ENCODE assay signal across 7 mouse cellular contexts in the genomic region with DNA sequence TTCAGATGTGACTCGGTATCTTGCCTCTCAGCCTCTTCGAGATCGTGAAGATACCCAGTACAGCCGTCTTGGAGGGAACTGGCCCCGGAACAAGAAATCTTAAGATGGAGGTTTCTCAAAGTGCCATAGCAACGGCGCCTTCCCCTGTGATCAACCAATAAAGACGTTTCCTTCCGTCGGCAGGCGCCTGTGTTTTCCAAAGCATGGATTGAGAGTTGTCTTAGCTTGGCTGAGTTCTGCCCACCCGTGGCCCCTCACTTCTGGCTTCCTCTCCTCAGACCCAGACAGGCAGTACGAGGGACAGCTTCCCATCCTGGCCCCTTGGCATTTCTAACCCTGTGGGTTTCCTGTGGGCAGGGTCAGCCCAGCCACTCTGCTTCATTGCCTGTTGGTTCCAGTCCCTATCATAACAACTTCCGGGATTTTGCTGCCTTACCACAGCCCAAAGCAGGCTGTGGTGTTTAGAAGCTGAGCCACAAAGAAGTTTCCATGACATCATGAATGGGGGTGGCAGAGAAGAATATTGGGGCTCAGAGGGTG. TPM values are rescaled to one million over a fixed set of nuclear protein-coding genes. Genes with fewer than 3 reads are reported as not detected.
DNase-seq lines count a peak whose midpoint lies in the region; ATAC-seq lines count a peak whose summit lies in the region.

No protein-coding gene starts in this region.

- H3K4me2 ChIP-seq in hindbrain, embryonic 11.5 days (replicated peaks; ENCODE audit: low read depth, low read length), result no peak overlapping the region
- no peak overlapping the region for H3K4me2 ChIP-seq in intestine, embryonic 15.5 days (replicated peaks)

- H3K4me3 ChIP-seq in hindbrain, embryonic 11.5 days (ENCODE audit: low read depth, low read length), result no peak overlapping the region
- no peak overlapping the region for H3K4me3 ChIP-seq in intestine, embryonic 15.5 days (replicated peaks)

- H3K9ac ChIP-seq in hindbrain, embryonic 11.5 days (ENCODE audit: low read depth, low read length), result no peak overlapping the region
- no peak overlapping the region for H3K9ac ChIP-seq in intestine, embryonic 15.5 days

- H3K27ac ChIP-seq in hindbrain, embryonic 11.5 days (ENCODE audit: low read depth, low read length), result no peak overlapping the region
- H3K27ac ChIP-seq in intestine, embryonic 15.5 days, result no peak overlapping the region

- peak; percentile 96 for DNase-seq in T-cell, adult 2 months (ENCODE audit: low spot score)
- DNase-seq in induced T-regulatory cell, adult 2 months (ENCODE audit: low read depth), result peak; percentile 99
- peak; percentile 63 to 75 for DNase-seq in monocyte, adult 2 months (ENCODE audit: low read depth in 1 of 2, low spot score in 2 of 2)
- no peak for DNase-seq in hindbrain, embryonic 11.5 days (ENCODE audit: low spot score)
- no peak for DNase-seq in frontal cortex, adult 2 months (ENCODE audit: extremely low spot score in 1 of 2, low spot score in 1 of 2)

- ATAC-seq in CD4-positive, CD25-positive, alpha-beta regulatory T cell, adult 4 months, result peak; percentile 83
- ATAC-seq in hindbrain, embryonic 11.5 days (ENCODE audit: low FRiP score), result no peak
- ATAC-seq in intestine, embryonic 15.5 days, result no peak

- H3K36me3 ChIP-seq in hindbrain, embryonic 11.5 days (ENCODE audit: control insufficient read depth, insufficient read depth, low read length), result no peaks in the 10 kb centered on the region
- H3K36me3 ChIP-seq in intestine, embryonic 15.5 days, result no peaks in the 10 kb centered on the region

- 70% methylated on average over 14 of the region's 14 CpGs for WGBS in hindbrain, embryonic 11.5 days
- 66% methylated on average over 14 of the region's 14 CpGs for WGBS in intestine, embryonic 15.5 days

- no peaks in the 10 kb centered on the region for H3K9me3 ChIP-seq in hindbrain, embryonic 11.5 days (ENCODE audit: control insufficient read depth, low read length)
- no peaks in the 10 kb centered on the region for H3K9me3 ChIP-seq in intestine, embryonic 15.5 days

- H3K27me3 ChIP-seq in hindbrain, embryonic 11.5 days (ENCODE audit: control insufficient read depth, insufficient read depth, low read length), result no peaks in the 10 kb centered on the region
- H3K27me3 ChIP-seq in intestine, embryonic 15.5 days (replicated peaks), result no peaks in the 10 kb centered on the region

- no peaks in the 10 kb centered on the region for H3K4me1 ChIP-seq in hindbrain, embryonic 11.5 days (replicated peaks; ENCODE audit: control insufficient read depth, insufficient read depth, low read length)
- H3K4me1 ChIP-seq in intestine, embryonic 15.5 days (replicated peaks), result no peaks in the 10 kb centered on the region

RNA-seq across cellular contexts. Expression of a gene that starts 4.7 kb away (rescaled TPM):
- 100 to 1,000 TPM; 544 to 973 TPM for polyA plus RNA-seq in CD4-positive, CD25-positive, alpha-beta regulatory T cell, adult 4 months (2017; shearing (Covaris generic))
- polyA plus RNA-seq in hindbrain, embryonic 11.5 days (2014; fragmentation: Nextera tagmentation; extraction: Ambion mirVana), result not detected in 2 replicates
- not detected in 2 replicates for polyA plus RNA-seq in intestine, embryonic 15.5 days (2015; fragmentation: Nextera tagmentation; extraction: Ambion mirVana)
- polyA plus RNA-seq in frontal cortex, adult 2 months (2012; rRNA removed), result 0.06 TPM in 1 of 2 replicates, not detected in the other

RNA-seq across cellular contexts. Expression of a gene that starts 6.1 kb away (rescaled TPM):
- polyA plus RNA-seq in CD4-positive, CD25-positive, alpha-beta regulatory T cell, adult 4 months (2017; shearing (Covaris generic)), result 1,000 to 10,000 TPM; 1,425 to 1,626 TPM
- not detected in 2 replicates for polyA plus RNA-seq in hindbrain, embryonic 11.5 days (2014; fragmentation: Nextera tagmentation; extraction: Ambion mirVana)
- 0.76 and 1.0 TPM in 2 replicates for polyA plus RNA-seq in intestine, embryonic 15.5 days (2015; fragmentation: Nextera tagmentation; extraction: Ambion mirVana)
- polyA plus RNA-seq in frontal cortex, adult 2 months (2012; rRNA removed), result 0.13 TPM in 1 of 2 replicates, not detected in the other

RNA-seq across cellular contexts. Expression of a gene that starts 20.9 kb away (rescaled TPM):
- polyA plus RNA-seq in CD4-positive, CD25-positive, alpha-beta regulatory T cell, adult 4 months (2017; shearing (Covaris generic)), result 10 to 100 TPM; 26.6 to 40.4 TPM
- polyA plus RNA-seq in hindbrain, embryonic 11.5 days (2014; fragmentation: Nextera tagmentation; extraction: Ambion mirVana), result 36.4 and 47.3 TPM in 2 replicates
- polyA plus RNA-seq in intestine, embryonic 15.5 days (2015; fragmentation: Nextera tagmentation; extraction: Ambion mirVana), result 24.2 and 24.6 TPM in 2 replicates
- polyA plus RNA-seq in frontal cortex, adult 2 months (2012; rRNA removed), result 25.3 and 27.4 TPM in 2 replicates

RNA-seq across cellular contexts. Expression of a gene that starts 23.1 kb away (rescaled TPM):
- 1,000 to 10,000 TPM; 1,413 to 1,834 TPM for polyA plus RNA-seq in CD4-positive, CD25-positive, alpha-beta regulatory T cell, adult 4 months (2017; shearing (Covaris generic))
- polyA plus RNA-seq in hindbrain, embryonic 11.5 days (2014; fragmentation: Nextera tagmentation; extraction: Ambion mirVana), result not detected in 2 replicates
- 1.4 and 1.8 TPM in 2 replicates for polyA plus RNA-seq in intestine, embryonic 15.5 days (2015; fragmentation: Nextera tagmentation; extraction: Ambion mirVana)
- polyA plus RNA-seq in frontal cortex, adult 2 months (2012; rRNA removed), result 0.08 and 0.13 TPM in 2 replicates

RNA-seq across cellular contexts. Expression of a gene that starts 53.3 kb away (rescaled TPM):
- polyA plus RNA-seq in CD4-positive, CD25-positive, alpha-beta regulatory T cell, adult 4 months (2017; shearing (Covaris generic)), result under 1 TPM; 0.16 to 0.24 TPM
- polyA plus RNA-seq in hindbrain, embryonic 11.5 days (2014; fragmentation: Nextera tagmentation; extraction: Ambion mirVana), result 2.6 and 3.8 TPM in 2 replicates
- polyA plus RNA-seq in intestine, embryonic 15.5 days (2015; fragmentation: Nextera tagmentation; extraction: Ambion mirVana), result 29.6 and 31.2 TPM in 2 replicates
- polyA plus RNA-seq in frontal cortex, adult 2 months (2012; rRNA removed), result 2.1 and 2.8 TPM in 2 replicates

Comparison
In these comparisons a context has a peak if more than half of its experiments do, and no peak if none do; other contexts are left out.
1. DNase-seq: peak in T-cell, adult 2 months (single experiment), induced T-regulatory cell, adult 2 months (single experiment) and monocyte, adult 2 months (2 of 2); none in hindbrain, embryonic 11.5 days (single experiment) and frontal cortex, adult 2 months (0 of 2).
2. RNA of a gene that starts 4.7 kb away (polyA plus RNA-seq): 544 to 973 TPM in CD4-positive, CD25-positive, alpha-beta regulatory T cell, adult 4 months; 0.06 TPM in frontal cortex, adult 2 months, not detected in intestine, embryonic 15.5 days and not detected in hindbrain, embryonic 11.5 days; every median in the first group is over 100 times any median in the second.
3. RNA of a gene that starts 6.1 kb away (polyA plus RNA-seq): 1,425 to 1,626 TPM in CD4-positive, CD25-positive, alpha-beta regulatory T cell, adult 4 months; 0.76 to 1.0 TPM in intestine, embryonic 15.5 days, not detected in hindbrain, embryonic 11.5 days and 0.13 TPM in frontal cortex, adult 2 months; every median in the first group is over 100 times any median in the second.